Mouse (Mus musculus) hindbrain, embryonic 13.5 days (tissue): ENCODE results near the gene Kalrn. TPM values are rescaled to one million over a fixed set of nuclear protein-coding genes. Genes with fewer than 3 reads are reported as not detected.

ENCODE experiments used
- ATAC-seq: fragments of 200-750 bp; cut with Nextera tagmentation; 2 replicates; pipeline ENCODE4 v1.8.0; 2017; ENCODE audit warnings: moderate TSS enrichment; ENCODE audit not compliant: low FRiP score
- H3K27ac ChIP-seq: fragments of 300-500 bp; sonication (generic); 2 replicates; pipeline ENCODE4 v1.5.1; 2015; ENCODE audit warnings: inconsistent platforms, mild to moderate bottlenecking, moderate library complexity
- H3K27me3 ChIP-seq: fragments of 300-500 bp; sonication (generic); 2 replicates; pipeline ENCODE4 v1.6.1; 2015; ENCODE audit warnings: mild to moderate bottlenecking, inconsistent platforms
- H3K36me3 ChIP-seq: fragments of 300-500 bp; sonication (generic); 2 replicates; pipeline ENCODE4 v1.6.1; 2015; ENCODE audit warnings: mild to moderate bottlenecking, inconsistent platforms
- H3K4me1 ChIP-seq: fragments of 300-500 bp; sonication (generic); replicated peaks from 2 replicates; pipeline ENCODE4 v1.6.1; 2015; ENCODE audit warnings: inconsistent platforms
- H3K4me2 ChIP-seq: fragments of 300-500 bp; sonication (generic); 2 replicates; pipeline ENCODE4 v1.6.1; 2015; ENCODE audit warnings: inconsistent platforms, mild to moderate bottlenecking, moderate library complexity
- H3K4me3 ChIP-seq: fragments of 300-500 bp; sonication (generic); 2 replicates; pipeline ENCODE4 v1.5.1; 2015; ENCODE audit warnings: mild to moderate bottlenecking, inconsistent platforms
- H3K9ac ChIP-seq: fragments of 300-500 bp; sonication (generic); 2 replicates; pipeline ENCODE4 v1.6.1; 2015; ENCODE audit warnings: mild to moderate bottlenecking, inconsistent platforms
- H3K9me3 ChIP-seq: fragments of 300-500 bp; sonication (generic); 2 replicates; pipeline ENCODE4 v1.6.1; 2016; ENCODE audit warnings: inconsistent platforms
- WGBS: fragments of 180-500 bp; shearing (Covaris S2); methylation state at CpG from one replicate; pipeline ENCODE4 v1.1.7; 2015; 5-methylcytosine and 5-hydroxymethylcytosine counted together
- polyA plus RNA-seq: library from polyadenylated mRNA; unstranded; fragments of >200 nt; fragmentation: Nextera tagmentation; extraction: Ambion mirVana; gene quantifications from 2 replicates; pipeline ENCODE4 v1.2.1, GENCODE M21; 2015

Gene Kalrn
- polyA plus RNA-seq, 1 experiment from 2014 or later, result 31.5 TPM

DNA sequence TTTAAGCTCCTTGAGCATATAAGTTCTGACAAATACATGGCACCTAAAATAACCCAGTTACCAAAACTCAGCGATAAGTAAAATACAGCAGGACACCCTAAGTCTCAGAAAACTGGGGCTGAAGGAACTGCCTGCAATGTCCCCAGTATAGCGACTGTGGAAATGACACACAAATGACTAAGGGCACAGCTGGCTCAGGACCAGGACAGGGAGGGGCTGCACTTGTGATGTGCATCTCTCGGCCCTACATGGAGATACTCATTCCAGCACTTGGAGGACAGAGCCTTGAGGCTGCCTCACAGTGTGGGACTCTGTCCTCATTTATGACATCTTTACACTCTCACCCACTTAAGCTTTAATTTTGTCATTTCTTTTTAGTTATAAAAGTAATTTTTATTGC is 497.2 kb downstream of the Kalrn start:
- H3K4me1 ChIP-seq, result no peaks in the 10 kb centered on the region
- no peak overlapping the region for H3K4me3 ChIP-seq
- H3K36me3 ChIP-seq, result peaks cover 10% of the 10 kb centered on the region
- 84% methylated on average over 3 of the region's 3 CpGs for WGBS
- no peak for ATAC-seq
- H3K4me2 ChIP-seq, result no peak overlapping the region
- no peak overlapping the region for H3K27ac ChIP-seq
- no peaks in the 10 kb centered on the region for H3K9me3 ChIP-seq
- H3K27me3 ChIP-seq, result no peaks in the 10 kb centered on the region
- H3K9ac ChIP-seq, result no peak overlapping the region

DNA sequence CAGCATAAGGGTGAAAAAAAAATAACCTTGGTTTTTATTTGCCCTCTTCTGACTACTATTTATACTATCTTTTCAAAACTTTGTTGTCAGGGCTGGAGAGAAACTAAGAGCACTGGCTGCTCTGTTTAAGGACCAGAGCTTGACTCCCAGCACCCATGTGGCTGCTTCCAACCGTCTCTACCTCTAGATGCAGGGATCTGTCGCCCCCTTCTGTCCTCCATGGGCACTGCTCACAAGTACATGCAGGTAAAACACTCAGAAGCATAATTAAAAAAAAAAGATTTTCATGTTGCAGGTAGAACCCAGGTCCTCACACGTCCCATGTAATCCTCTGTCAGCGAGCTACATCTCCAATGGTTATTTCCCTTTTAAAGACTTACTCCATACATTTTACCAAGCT is 499.4 kb downstream of the Kalrn start:
- H3K9ac ChIP-seq, result no peak overlapping the region
- peaks cover 10% of the 10 kb centered on the region for H3K36me3 ChIP-seq
- H3K9me3 ChIP-seq, result no peaks in the 10 kb centered on the region
- 90% methylated on average over 4 of the region's 4 CpGs for WGBS
- H3K27ac ChIP-seq, result no peak overlapping the region
- no peak for ATAC-seq
- no peaks in the 10 kb centered on the region for H3K4me1 ChIP-seq
- no peaks in the 10 kb centered on the region for H3K27me3 ChIP-seq
- H3K4me3 ChIP-seq, result no peak overlapping the region
- no peak overlapping the region for H3K4me2 ChIP-seq

GRCm38 (mm10) chr16:34072136-34072535 is 501.2 kb downstream of the Kalrn start:
- H3K27ac ChIP-seq, result no peak overlapping the region
- H3K4me1 ChIP-seq, result no peaks in the 10 kb centered on the region
- 79% methylated on average over 3 of the region's 3 CpGs for WGBS
- H3K27me3 ChIP-seq, result no peaks in the 10 kb centered on the region
- peaks cover 10% of the 10 kb centered on the region for H3K36me3 ChIP-seq
- H3K4me3 ChIP-seq, result no peak overlapping the region
- no peak overlapping the region for H3K4me2 ChIP-seq
- H3K9ac ChIP-seq, result no peak overlapping the region
- ATAC-seq, result no peak
- no peaks in the 10 kb centered on the region for H3K9me3 ChIP-seq

- H3K4me2 ChIP-seq, result no peak overlapping the region
- no peak for ATAC-seq
- H3K9me3 ChIP-seq, result no peaks in the 10 kb centered on the region
- no peaks in the 10 kb centered on the region for H3K4me1 ChIP-seq
- no peak overlapping the region for H3K27ac ChIP-seq
- H3K4me3 ChIP-seq, result no peak overlapping the region
- no peaks in the 10 kb centered on the region for H3K27me3 ChIP-seq
- WGBS, result 94% methylated on average over 3 of the region's 3 CpGs
- H3K9ac ChIP-seq, result no peak overlapping the region
- peaks cover 10% of the 10 kb centered on the region for H3K36me3 ChIP-seq
Measured at GRCm38 (mm10) chr16:34071223-34071825, 502.0 kb downstream of the Kalrn start.

- no peak for ATAC-seq
- Histone ChIP-seq H3K36me3 (peaks cover 6% of the 10 kb centered on the region; the same call in 1 of the 2 replicates), H3K4me2 (no peak overlapping the region), H3K27me3 (no peaks in the 10 kb centered on the region), H3K4me1 (no peaks in the 10 kb centered on the region), H3K9ac (no peak overlapping the region), H3K9me3 (no peaks in the 10 kb centered on the region), H3K4me3 (no peak overlapping the region), H3K27ac (no peak overlapping the region)
- WGBS, result 68% methylated on average over 3 of the region's 3 CpGs
Measured at GRCm38 (mm10) chr16:34069481-34069880, 503.9 kb downstream of the Kalrn start.

- H3K4me2 ChIP-seq, result no peak overlapping the region
- H3K9me3 ChIP-seq, result no peaks in the 10 kb centered on the region
- ATAC-seq, result no peak
- H3K27me3 ChIP-seq, result no peaks in the 10 kb centered on the region
- no peak overlapping the region for H3K27ac ChIP-seq
- no peak overlapping the region for H3K4me3 ChIP-seq
- H3K36me3 ChIP-seq, result no peaks in the 10 kb centered on the region
- no peak overlapping the region for H3K9ac ChIP-seq
- H3K4me1 ChIP-seq, result peaks cover 7% of the 10 kb centered on the region; the same call in 1 of the 2 replicates
Measured at GRCm38 (mm10) chr16:34066922-34067321, 506.4 kb downstream of the Kalrn start.

DNA sequence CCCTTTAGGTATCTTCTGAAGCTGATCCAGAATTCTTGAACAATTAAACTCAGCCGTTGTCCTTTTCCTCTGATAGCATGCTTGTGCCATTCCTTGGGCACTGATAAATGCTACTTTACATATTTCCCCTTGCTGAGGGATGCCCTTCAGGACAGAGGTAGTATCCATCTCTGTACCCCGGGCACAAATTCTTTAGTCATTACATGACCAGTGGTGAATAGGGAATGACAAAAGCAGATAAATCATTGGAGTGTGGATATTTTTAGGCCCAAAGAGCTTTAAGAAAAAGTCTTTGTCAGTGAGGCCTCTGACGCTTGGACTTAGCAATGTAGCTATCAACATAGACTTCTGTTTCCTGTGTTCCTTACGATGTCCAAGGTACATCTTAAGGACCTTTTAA is 507.0 kb downstream of the Kalrn start:
- Histone ChIP-seq H3K4me1 (peaks cover 7% of the 10 kb centered on the region; the same call in 1 of the 2 replicates), H3K9me3 (no peaks in the 10 kb centered on the region), H3K27ac (no peak overlapping the region), H3K9ac (no peak overlapping the region), H3K36me3 (no peaks in the 10 kb centered on the region), H3K4me2 (no peak overlapping the region), H3K27me3 (no peaks in the 10 kb centered on the region), H3K4me3 (no peak overlapping the region)
- 93% methylated on average over 4 of the region's 4 CpGs for WGBS
- no peak for ATAC-seq

DNA sequence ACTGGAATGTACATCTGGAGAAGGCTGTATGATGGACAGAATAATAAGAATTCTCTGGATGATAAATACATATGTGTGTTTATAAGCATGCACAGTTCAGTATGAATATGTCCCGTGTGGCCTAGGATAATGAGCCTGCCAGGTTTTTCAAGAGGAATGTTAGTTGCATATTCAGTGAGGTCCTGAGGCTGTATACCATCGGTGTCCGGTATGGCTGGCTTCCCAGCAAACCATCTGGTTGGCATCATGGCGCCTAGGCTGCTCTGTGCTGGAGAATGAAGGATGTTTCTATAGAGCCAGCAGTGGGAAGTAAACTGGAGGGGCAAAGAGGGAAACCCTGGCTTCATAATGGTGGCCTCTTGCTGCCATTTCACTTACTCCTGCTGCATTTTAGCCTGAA is 510.0 kb downstream of the Kalrn start:
- Histone ChIP-seq H3K9ac (no peak overlapping the region), H3K4me2 (no peak overlapping the region), H3K9me3 (no peaks in the 10 kb centered on the region), H3K27me3 (no peaks in the 10 kb centered on the region), H3K4me1 (peaks cover 15% of the 10 kb centered on the region; the same call in 1 of the 2 replicates), H3K27ac (peak overlapping the region; percentile 62), H3K4me3 (no peak overlapping the region), H3K36me3 (no peaks in the 10 kb centered on the region)
- WGBS, result 63% methylated on average over 4 of the region's 4 CpGs
- ATAC-seq, result peak; percentile 57; the same call in 1 of the 2 replicates

DNA sequence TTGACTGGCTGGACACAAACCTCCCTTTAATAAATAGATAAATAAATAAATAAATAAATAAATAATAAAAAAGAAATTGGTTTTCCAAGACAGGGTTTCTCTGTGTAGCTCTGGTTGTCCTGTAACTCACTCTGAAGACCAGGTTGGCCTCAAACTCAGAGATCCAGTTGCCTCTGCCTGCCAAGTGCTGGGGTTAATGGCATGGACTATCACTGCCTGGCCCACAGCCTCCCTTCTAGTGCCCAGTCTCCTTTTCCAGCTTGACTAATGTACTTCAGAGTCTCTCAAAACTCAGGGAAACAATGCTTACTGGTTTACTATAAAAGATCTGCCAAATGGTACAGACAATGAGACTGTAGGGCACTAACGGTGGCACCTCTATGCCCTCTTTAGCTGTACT is 511.7 kb downstream of the Kalrn start:
- 80% methylated on average over 1 of the region's 1 CpGs for WGBS
- H3K4me2 ChIP-seq, result no peak overlapping the region
- H3K4me1 ChIP-seq, result peaks cover 17% of the 10 kb centered on the region; the same call in 1 of the 2 replicates
- no peak overlapping the region for H3K27ac ChIP-seq
- no peak for ATAC-seq
- H3K36me3 ChIP-seq, result no peaks in the 10 kb centered on the region
- H3K4me3 ChIP-seq, result no peak overlapping the region
- H3K9me3 ChIP-seq, result no peaks in the 10 kb centered on the region
- no peak overlapping the region for H3K9ac ChIP-seq
- H3K27me3 ChIP-seq, result no peaks in the 10 kb centered on the region

- H3K9me3 ChIP-seq, result no peaks in the 10 kb centered on the region
- no peak overlapping the region for H3K4me3 ChIP-seq
- no peak overlapping the region for H3K9ac ChIP-seq
- no peak overlapping the region for H3K27ac ChIP-seq
- peaks cover 17% of the 10 kb centered on the region; the same call in 1 of the 2 replicates for H3K4me1 ChIP-seq
- 75% methylated on average over 3 of the region's 3 CpGs for WGBS
- no peak overlapping the region for H3K4me2 ChIP-seq
- ATAC-seq, result no peak
- peaks cover 19% of the 10 kb centered on the region for H3K36me3 ChIP-seq
- H3K27me3 ChIP-seq, result no peaks in the 10 kb centered on the region
Measured at GRCm38 (mm10) chr16:34058611-34059010, 514.7 kb downstream of the Kalrn start.

DNA sequence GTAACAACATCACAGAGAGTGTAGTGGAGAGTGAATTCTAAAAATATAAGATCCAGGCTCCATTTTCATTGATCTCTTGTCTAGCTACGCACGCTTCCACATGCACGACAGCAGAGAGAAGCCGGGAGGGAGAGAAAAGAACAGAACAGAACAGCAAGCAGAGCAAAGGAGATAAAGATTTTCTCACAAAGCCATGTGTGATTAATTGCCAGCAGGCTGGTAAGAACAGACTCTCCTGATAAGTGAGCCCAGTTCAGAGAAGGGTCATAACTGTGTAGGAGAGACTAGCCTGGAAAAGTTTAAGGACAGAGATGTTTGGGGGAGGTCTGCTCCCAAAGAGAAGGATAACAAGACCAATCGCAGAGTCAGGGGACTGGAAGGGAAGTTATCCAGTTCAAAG is 515.9 kb downstream of the Kalrn start:
- H3K4me2 ChIP-seq, result no peak overlapping the region
- no peak for ATAC-seq
- no peaks in the 10 kb centered on the region for H3K27me3 ChIP-seq
- 77% methylated on average over 5 of the region's 5 CpGs for WGBS
- H3K9ac ChIP-seq, result no peak overlapping the region
- H3K4me3 ChIP-seq, result no peak overlapping the region
- peaks cover 30% of the 10 kb centered on the region for H3K36me3 ChIP-seq
- 0 out of 2 replicates have a peak, but pooled peaks cover 11% of the 10 kb centered on the region for H3K4me1 ChIP-seq
- no peaks in the 10 kb centered on the region for H3K9me3 ChIP-seq
- no peak overlapping the region for H3K27ac ChIP-seq

GRCm38 (mm10) chr16:34056418-34057111 is 516.8 kb downstream of the Kalrn start:
- Histone ChIP-seq H3K9me3 (no peaks in the 10 kb centered on the region), H3K9ac (no peak overlapping the region), H3K27ac (no peak overlapping the region), H3K4me1 (0 out of 2 replicates have a peak, but pooled peaks cover 11% of the 10 kb centered on the region), H3K4me3 (no peak overlapping the region), H3K27me3 (no peaks in the 10 kb centered on the region), H3K4me2 (no peak overlapping the region), H3K36me3 (peaks cover 35% of the 10 kb centered on the region)
- no peak for ATAC-seq
- 80% methylated on average over 10 of the region's 10 CpGs for WGBS

DNA sequence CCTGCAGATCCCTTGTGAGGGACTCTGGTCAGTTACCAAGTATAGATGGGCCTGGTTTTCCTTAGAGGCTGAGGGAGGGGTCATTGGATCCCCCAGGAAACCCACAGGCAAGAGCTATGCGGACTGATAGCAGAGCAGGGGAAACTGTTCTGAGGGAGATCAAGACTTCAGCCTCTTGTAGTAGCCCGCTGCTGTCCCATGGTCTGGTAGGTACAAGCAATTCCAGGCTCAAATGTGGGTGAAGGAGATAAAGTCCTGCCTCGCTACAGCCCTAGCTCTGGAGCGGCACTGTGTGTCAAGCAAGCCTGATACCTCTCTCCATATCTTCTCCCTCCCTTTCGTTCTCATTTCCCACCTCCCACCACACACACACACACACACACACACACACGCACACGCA is 523.2 kb downstream of the Kalrn start:
- no peak for ATAC-seq
- 84% methylated on average over 7 of the region's 7 CpGs for WGBS

More for the DNA sequence above, 523.2 kb downstream of the Kalrn start:
- Histone ChIP-seq H3K4me1 (no peaks in the 10 kb centered on the region), H3K27ac (no peak overlapping the region), H3K36me3 (peaks cover 60% of the 10 kb centered on the region), H3K4me2 (no peak overlapping the region), H3K27me3 (no peaks in the 10 kb centered on the region), H3K9ac (no peak overlapping the region), H3K4me3 (no peak overlapping the region), H3K9me3 (no peaks in the 10 kb centered on the region)
